Mouse (Mus musculus) ES-Bruce4 (cell line): ENCODE data around the gene Tlr12.

Experiments used
- CTCF ChIP-seq: IDR thresholded peaks from one replicate; pipeline ENCODE4 v1.8.1; 2011; ENCODE audit warnings: low read depth, low read length
- EP300 ChIP-seq: IDR thresholded peaks from 2 replicates; pipeline ENCODE4 v1.6.1; 2011; ENCODE audit warnings: low read depth, low read length; ENCODE audit not compliant: insufficient read depth

- TF ChIP-seq CTCF (no peak), EP300 (no peak)
Measured at GRCm38 (mm10) chr4:128635894-128636585, 17.6 kb upstream of the Tlr12 start.
